Mouse (Mus musculus): ENCODE measurements around the gene Mypn. TPM values are rescaled to one million over a fixed set of nuclear protein-coding genes. Genes with fewer than 3 reads are reported as not detected.

Mypn gene
- polyA plus RNA-seq, 1 experiment from 2014 or later = 0.26 TPM

- Histone ChIP-seq H3K9me3 (replicated peaks) (no peaks in the 10 kb centered on the region), H3K27me3 (no peaks in the 10 kb centered on the region), H3K9ac (no peak overlapping the region), H3K4me3 (replicated peaks) (no peak overlapping the region), H3K4me2 (no peak overlapping the region), H3K27ac (no peak overlapping the region), H3K36me3 (no peaks in the 10 kb centered on the region), H3K4me1 (no peaks in the 10 kb centered on the region)
- no peak for ATAC-seq (replicated peaks; ENCODE audit: low FRiP score)
- 85% methylated on average over 14 of the region's 14 CpGs for WGBS
Observed at GRCm38 (mm10) chr10:63121961-63122360, 81.8 kb downstream of the Mypn start.

GRCm38 (mm10) chr10:63119916-63120315 lies 83.8 kb downstream of the Mypn start:
- H3K4me3 ChIP-seq (replicated peaks) = no peak overlapping the region
- H3K27ac ChIP-seq = no peak overlapping the region
- no peaks in the 10 kb centered on the region for H3K27me3 ChIP-seq
- WGBS = 81% methylated on average over 14 of the region's 14 CpGs
- ATAC-seq (replicated peaks; ENCODE audit: low FRiP score) = no peak
- no peaks in the 10 kb centered on the region for H3K36me3 ChIP-seq
- no peak overlapping the region for H3K4me2 ChIP-seq
- H3K9ac ChIP-seq = no peak overlapping the region
- no peaks in the 10 kb centered on the region for H3K4me1 ChIP-seq
- no peaks in the 10 kb centered on the region for H3K9me3 ChIP-seq (replicated peaks)

- no peaks in the 10 kb centered on the region for H3K36me3 ChIP-seq
- H3K27ac ChIP-seq = no peak overlapping the region
- H3K9me3 ChIP-seq (replicated peaks) = no peaks in the 10 kb centered on the region
- WGBS = 89% methylated on average over 8 of the region's 8 CpGs
- no peaks in the 10 kb centered on the region for H3K27me3 ChIP-seq
- ATAC-seq (replicated peaks; ENCODE audit: low FRiP score) = no peak
- no peak overlapping the region for H3K9ac ChIP-seq
- no peak overlapping the region for H3K4me2 ChIP-seq
- H3K4me3 ChIP-seq (replicated peaks) = no peak overlapping the region
- no peaks in the 10 kb centered on the region for H3K4me1 ChIP-seq
Observed at GRCm38 (mm10) chr10:63117583-63117982, 86.2 kb downstream of the Mypn start.

- no peak for ATAC-seq (replicated peaks; ENCODE audit: low FRiP score)
- 93% methylated on average over 9 of the region's 9 CpGs for WGBS
- H3K4me3 ChIP-seq (replicated peaks) = no peak overlapping the region
- H3K27me3 ChIP-seq = no peaks in the 10 kb centered on the region
- no peak overlapping the region for H3K27ac ChIP-seq
- no peaks in the 10 kb centered on the region for H3K36me3 ChIP-seq
- H3K9ac ChIP-seq = no peak overlapping the region
- 0 out of 2 replicates have a peak, but pooled peaks cover 3% of the 10 kb centered on the region for H3K9me3 ChIP-seq (replicated peaks)
- no peaks in the 10 kb centered on the region for H3K4me1 ChIP-seq
- no peak overlapping the region for H3K4me2 ChIP-seq
Observed at GRCm38 (mm10) chr10:63116376-63116775, 87.4 kb downstream of the Mypn start.

GRCm38 (mm10) chr10:63115881-63116280 lies 87.9 kb downstream of the Mypn start:
- Histone ChIP-seq H3K9me3 (replicated peaks) (0 out of 2 replicates have a peak, but pooled peaks cover 7% of the 10 kb centered on the region), H3K27ac (no peak overlapping the region), H3K27me3 (no peaks in the 10 kb centered on the region), H3K36me3 (no peaks in the 10 kb centered on the region), H3K9ac (no peak overlapping the region), H3K4me2 (no peak overlapping the region), H3K4me3 (replicated peaks) (no peak overlapping the region), H3K4me1 (no peaks in the 10 kb centered on the region)
- WGBS = 83% methylated on average over 15 of the region's 15 CpGs
- ATAC-seq (replicated peaks; ENCODE audit: low FRiP score) = no peak

- ATAC-seq (replicated peaks; ENCODE audit: low FRiP score) = no peak
Observed at GRCm38 (mm10) chr10:63113716-63114360, 89.9 kb downstream of the Mypn start.

GRCm38 (mm10) chr10:63113027-63113604 lies 90.6 kb downstream of the Mypn start:
- 48% methylated on average over 5 of the region's 5 CpGs for WGBS
- Histone ChIP-seq H3K27ac (no peak overlapping the region), H3K9me3 (replicated peaks) (0 out of 2 replicates have a peak, but pooled peaks cover 7% of the 10 kb centered on the region), H3K4me2 (no peak overlapping the region), H3K4me1 (no peaks in the 10 kb centered on the region), H3K27me3 (no peaks in the 10 kb centered on the region), H3K36me3 (no peaks in the 10 kb centered on the region), H3K4me3 (replicated peaks) (no peak overlapping the region), H3K9ac (no peak overlapping the region)
- no peak for ATAC-seq (replicated peaks; ENCODE audit: low FRiP score)

More at GRCm38 (mm10) chr10:63113716-63114360, 89.9 kb downstream of the Mypn start:
- no peaks in the 10 kb centered on the region for H3K27me3 ChIP-seq
- no peak overlapping the region for H3K27ac ChIP-seq
- no peak overlapping the region for H3K4me3 ChIP-seq (replicated peaks)
- H3K4me1 ChIP-seq = no peaks in the 10 kb centered on the region
- H3K9ac ChIP-seq = no peak overlapping the region
- 0 out of 2 replicates have a peak, but pooled peaks cover 7% of the 10 kb centered on the region for H3K9me3 ChIP-seq (replicated peaks)
- WGBS = 83% methylated on average over 6 of the region's 6 CpGs
- H3K36me3 ChIP-seq = no peaks in the 10 kb centered on the region
- no peak overlapping the region for H3K4me2 ChIP-seq

- Histone ChIP-seq H3K9me3 (replicated peaks) (no peaks in the 10 kb centered on the region; the same call in 1 of the 2 replicates), H3K27me3 (peaks cover 51% of the 10 kb centered on the region), H3K36me3 (no peaks in the 10 kb centered on the region), H3K27ac (no peak overlapping the region), H3K4me1 (peaks cover 11% of the 10 kb centered on the region; the same call in 1 of the 2 replicates), H3K4me2 (peak overlapping the region; percentile 92), H3K4me3 (replicated peaks) (peak overlapping the region; percentile 51), H3K9ac (peak overlapping the region; percentile 46)
- 8% methylated on average over 9 of the region's 9 CpGs for WGBS
- ATAC-seq (replicated peaks; ENCODE audit: low FRiP score) = no peak
Observed at GRCm38 (mm10) chr10:63100657-63101056, 103.1 kb downstream of the Mypn start.

- Histone ChIP-seq H3K9ac (peak overlapping the region; percentile 46), H3K36me3 (no peaks in the 10 kb centered on the region), H3K4me1 (peaks cover 11% of the 10 kb centered on the region; the same call in 1 of the 2 replicates), H3K9me3 (replicated peaks) (no peaks in the 10 kb centered on the region; the same call in 1 of the 2 replicates), H3K27ac (no peak overlapping the region), H3K4me2 (peak overlapping the region; percentile 92), H3K4me3 (replicated peaks) (peak overlapping the region; percentile 51), H3K27me3 (peaks cover 51% of the 10 kb centered on the region)
- WGBS = under 1% methylated on average over 62 of the region's 62 CpGs
- peak; percentile 85 for ATAC-seq (replicated peaks; ENCODE audit: low FRiP score)
Observed at GRCm38 (mm10) chr10:63099941-63100562, 103.7 kb downstream of the Mypn start.

GRCm38 (mm10) chr10:63099521-63099920 lies 104.2 kb downstream of the Mypn start, which contains the start of gene Atoh7:
Gene Atoh7 (plus strand): TSS chr10:63099651.
- Histone ChIP-seq H3K36me3 (no peaks in the 10 kb centered on the region), H3K9ac (peak within 1 kb of the TSS; percentile 46), H3K27me3 (peaks cover 51% of the 10 kb centered on the region), H3K4me2 (peak within 1 kb of the TSS; percentile 92), H3K27ac (no peak within 1 kb of the TSS), H3K9me3 (replicated peaks) (no peaks in the 10 kb centered on the region; the same call in 1 of the 2 replicates), H3K4me1 (peaks cover 11% of the 10 kb centered on the region; the same call in 1 of the 2 replicates), H3K4me3 (replicated peaks) (peak within 1 kb of the TSS; percentile 51)
- no peak for ATAC-seq (replicated peaks; ENCODE audit: low FRiP score)
- 5% methylated on average over 16 of the region's 16 CpGs for WGBS

GRCm38 (mm10) chr10:63098191-63098590 lies 105.6 kb downstream of the Mypn start:
- H3K27me3 ChIP-seq = peaks cover 52% of the 10 kb centered on the region
- no peak overlapping the region for H3K9ac ChIP-seq
- no peak overlapping the region for H3K27ac ChIP-seq
- no peaks in the 10 kb centered on the region for H3K9me3 ChIP-seq (replicated peaks)
- H3K4me3 ChIP-seq (replicated peaks) = no peak overlapping the region
- H3K4me1 ChIP-seq = peaks cover 11% of the 10 kb centered on the region; the same call in 1 of the 2 replicates
- WGBS = 64% methylated on average over 12 of the region's 12 CpGs
- no peak overlapping the region for H3K4me2 ChIP-seq
- ATAC-seq (replicated peaks; ENCODE audit: low FRiP score) = no peak
- H3K36me3 ChIP-seq = no peaks in the 10 kb centered on the region

GRCm38 (mm10) chr10:63096757-63097156 lies 107.0 kb downstream of the Mypn start:
- no peaks in the 10 kb centered on the region for H3K9me3 ChIP-seq (replicated peaks)
- H3K27me3 ChIP-seq = peaks cover 50% of the 10 kb centered on the region
- peaks cover 11% of the 10 kb centered on the region; the same call in 1 of the 2 replicates for H3K4me1 ChIP-seq
- WGBS = 61% methylated on average over 2 of the region's 2 CpGs
- H3K36me3 ChIP-seq = no peaks in the 10 kb centered on the region
- no peak overlapping the region for H3K9ac ChIP-seq
- ATAC-seq (replicated peaks; ENCODE audit: low FRiP score) = no peak
- H3K4me2 ChIP-seq = no peak overlapping the region
- H3K27ac ChIP-seq = no peak overlapping the region
- H3K4me3 ChIP-seq (replicated peaks) = no peak overlapping the region

All from kidney, embryonic 15.5 days (tissue).